Mouse (Mus musculus) CH12F3 (cell line): ENCODE measurements around the gene Adora1.

Source experiments
- in situ Hi-C: fragments of 300-500 bp; cut with MboI; formaldehyde crosslinking; loops from 2 replicates; pipeline ENCODE4 v1.14.3; 2020; ENCODE audit warnings: low sequenced_read_pairs

Adora1 gene

DNA sequence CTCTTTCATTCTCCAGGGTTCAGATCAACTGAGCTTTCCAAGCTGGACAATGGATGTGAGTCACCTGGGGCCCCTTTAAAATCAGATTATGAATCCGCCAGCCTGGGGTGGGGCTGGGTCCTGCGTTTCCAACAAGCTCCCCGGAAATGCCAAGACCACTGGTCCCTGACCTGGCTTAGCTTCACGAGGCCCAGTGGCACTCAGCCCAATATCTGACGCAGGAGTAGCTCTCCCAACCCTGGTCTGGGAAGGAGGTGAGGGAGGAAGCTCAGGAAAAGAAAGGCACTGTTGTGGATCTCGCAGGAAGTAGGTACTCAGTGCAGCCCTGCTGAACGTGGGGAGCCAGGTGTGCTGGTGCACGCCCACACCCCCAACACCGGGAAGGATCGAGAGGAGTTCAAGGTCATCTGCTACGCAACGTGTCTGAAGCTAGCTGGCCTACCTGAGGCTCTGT, 18.2 kb downstream of the Adora1 start:
- in situ Hi-C loops = no loop called here

DNA sequence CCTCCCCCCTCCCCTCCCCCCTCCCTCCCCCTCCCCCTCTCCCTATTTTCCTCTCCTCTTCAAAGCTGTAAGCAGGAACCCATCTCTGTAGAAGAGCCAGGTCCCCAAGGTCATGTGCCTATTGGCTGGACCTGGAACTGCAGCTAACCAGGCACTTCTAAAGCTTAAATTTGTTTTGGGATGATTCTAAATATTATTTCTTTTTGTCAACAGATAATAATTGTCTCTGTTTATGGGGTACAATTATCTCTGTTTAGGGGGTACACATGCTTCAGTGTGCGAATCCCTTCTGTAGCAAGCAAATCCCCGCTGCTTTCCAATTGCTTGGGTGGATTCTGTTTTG, 18.6 kb downstream of the Adora1 start:
- in situ Hi-C loops = no loop called here

DNA sequence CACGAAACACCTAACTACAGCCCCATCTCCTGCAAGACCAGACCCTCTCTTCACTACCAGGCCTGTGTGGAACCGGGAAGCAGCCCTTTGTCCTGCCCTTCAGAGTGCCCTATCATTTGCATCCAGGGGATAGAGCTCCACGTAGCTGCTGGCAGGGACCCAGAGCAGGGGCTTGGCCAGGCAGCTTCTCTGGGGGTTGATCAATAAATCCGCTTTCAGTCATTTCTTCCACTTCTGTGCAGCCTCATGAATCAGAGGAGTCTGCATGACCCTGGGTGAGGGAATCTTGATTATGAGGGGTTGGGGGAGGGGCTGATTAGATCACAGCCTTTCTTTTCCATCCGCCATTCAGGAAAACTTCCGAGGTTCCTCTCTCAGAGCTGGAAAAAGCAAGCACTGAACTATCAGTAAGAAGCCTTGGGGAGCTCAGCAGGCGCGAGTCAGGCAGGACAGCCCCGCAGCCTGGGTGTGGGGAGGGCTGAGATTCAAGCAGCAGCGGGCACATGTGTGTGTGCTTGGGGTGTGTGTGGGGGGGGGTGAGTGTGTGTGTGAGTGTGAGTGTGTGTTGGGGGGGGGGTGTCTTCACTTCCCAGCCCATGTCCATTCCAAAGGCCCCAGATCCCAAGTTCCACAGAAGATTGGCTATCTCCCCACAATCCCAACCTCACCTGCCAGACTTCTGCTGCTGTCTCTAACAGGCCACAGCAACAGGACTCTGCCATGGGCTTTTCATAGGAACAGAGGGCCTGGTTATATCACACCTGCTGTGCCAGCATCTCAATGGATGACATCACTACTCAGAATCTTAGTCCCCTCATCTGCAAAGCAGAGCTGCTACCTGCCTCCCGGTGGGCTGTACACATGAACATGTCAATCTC, 19.2 kb downstream of the Adora1 start:
- in situ Hi-C loops = no loop called here

DNA sequence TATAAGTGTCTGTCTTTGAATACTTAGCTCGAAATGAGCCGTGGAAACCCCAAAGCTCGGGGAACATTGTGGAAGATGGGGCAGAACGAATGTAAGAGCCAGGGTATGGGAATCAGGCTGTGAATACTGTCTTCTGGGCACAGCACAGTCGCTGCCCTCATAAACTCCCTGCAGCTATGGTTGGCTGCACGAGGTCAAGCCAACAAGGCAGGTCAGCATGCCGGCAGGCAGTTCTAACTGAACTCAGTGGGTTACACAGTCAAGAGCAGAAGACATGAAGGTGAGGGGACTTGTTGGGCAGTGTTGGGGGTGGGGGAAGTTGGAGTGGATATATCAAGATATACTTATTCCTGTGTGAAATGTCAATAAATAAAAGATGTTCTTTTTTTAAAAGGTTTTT, 20.2 kb downstream of the Adora1 start:
- in situ Hi-C loops = no loop called here

DNA sequence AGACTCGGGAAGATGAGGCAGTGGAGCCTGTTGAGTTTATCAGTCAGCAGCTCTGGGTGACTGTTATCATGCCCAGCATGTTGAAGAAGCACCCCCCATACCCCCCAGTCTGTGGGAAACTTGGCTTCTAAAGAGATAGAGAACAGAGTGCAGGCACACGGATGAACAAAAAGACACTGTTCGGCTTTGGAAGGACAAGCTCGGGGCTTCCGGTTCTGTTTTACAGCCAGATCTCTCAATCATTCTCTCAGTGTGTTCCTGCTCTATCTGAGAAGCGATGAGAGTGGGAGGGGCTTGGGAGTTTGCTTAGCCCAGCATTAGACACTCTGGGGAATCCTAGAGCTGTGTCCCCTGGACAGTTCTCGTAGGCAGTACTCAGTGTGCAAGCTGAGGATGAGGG, 21.8 kb downstream of the Adora1 start:
- in situ Hi-C loops = no loop called here

DNA sequence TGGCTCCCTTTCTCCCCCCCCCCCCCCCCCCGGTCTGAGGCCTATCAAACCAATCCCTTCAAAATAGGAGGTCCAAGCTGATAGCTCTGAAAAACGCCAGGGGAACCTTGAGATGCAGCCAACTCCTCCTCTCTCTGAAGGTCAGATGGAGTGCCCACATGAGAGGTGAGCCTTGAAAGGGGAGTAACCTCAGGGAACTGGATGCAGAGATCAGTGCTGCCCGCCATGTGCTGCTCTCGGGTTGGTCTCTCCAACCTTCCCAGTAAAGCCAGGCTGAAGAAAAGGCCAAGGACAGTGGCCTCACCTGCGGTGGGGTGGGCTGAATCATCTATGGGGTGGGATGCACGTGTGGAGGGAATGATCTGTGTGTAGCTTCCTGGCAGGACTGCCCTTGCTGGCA, 22.9 kb downstream of the Adora1 start:
- in situ Hi-C loops = no loop called here

DNA sequence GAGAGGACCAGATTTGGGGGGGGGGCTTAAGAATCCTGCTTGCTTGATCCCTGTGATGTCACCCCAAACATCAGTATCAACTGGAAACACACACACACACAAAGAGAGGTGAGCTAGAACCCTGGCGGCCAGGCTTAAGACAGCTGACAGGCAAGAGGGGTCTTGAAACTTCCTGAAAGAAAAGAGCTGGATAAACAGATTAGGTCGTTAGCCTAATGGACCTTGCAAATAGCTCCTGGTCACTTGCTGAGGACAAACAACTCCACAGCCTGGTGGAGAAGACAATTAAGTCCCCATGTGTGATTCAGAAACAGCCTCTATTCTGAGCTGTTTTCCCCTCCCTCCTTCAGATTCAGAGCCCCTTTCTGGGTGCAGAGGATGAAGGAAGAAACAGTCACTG, 23.6 kb downstream of the Adora1 start:
- in situ Hi-C loops = no loop called here

DNA sequence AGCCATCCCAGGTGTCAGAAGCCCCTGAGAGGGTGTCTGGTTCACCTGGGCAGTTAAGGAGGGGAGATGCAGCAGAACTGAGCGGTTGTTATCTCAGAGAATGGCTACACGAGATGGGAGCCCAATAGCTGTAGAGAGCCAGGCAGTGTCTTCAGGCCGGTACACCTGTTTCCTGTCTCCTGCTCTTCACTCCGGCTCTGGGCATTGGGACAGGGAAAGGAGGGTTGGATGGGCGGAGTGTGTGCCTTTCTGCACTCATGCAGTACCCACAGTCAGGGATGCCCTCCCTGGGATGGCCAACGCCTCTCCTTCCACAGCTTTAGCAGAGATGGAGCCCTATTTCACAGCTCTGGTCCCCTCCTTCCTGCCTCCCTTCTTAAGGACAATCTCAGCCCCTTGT, 24.2 kb downstream of the Adora1 start:
- in situ Hi-C loops = no loop called here

DNA sequence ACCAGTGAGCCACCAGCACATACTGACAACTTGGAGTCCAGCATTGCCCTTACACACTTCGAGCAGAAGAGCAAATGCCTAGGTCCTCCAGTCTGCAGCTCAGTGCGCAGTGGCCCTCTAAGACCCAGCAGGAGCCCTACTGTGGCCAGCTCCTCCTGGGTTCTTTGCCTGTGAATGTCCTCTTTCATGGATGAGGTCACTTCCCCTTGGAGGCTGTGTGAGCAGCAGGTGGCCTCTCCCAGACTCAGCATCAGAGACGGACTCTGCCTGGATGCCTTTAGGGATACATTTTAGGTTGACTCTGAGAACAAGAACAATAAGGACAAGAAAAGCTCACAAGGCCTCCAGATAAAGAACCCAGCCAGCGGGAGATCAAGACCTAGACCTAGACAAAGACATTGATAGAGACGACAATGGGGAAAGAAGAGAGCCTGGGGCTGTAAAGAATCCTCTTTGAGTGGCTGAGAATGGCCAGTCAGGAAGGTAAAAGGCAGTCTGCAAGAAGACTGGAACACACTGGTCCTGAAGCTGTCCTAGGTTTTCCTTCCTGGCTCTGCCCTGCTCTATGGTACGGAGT, 25.0 kb downstream of the Adora1 start:
- in situ Hi-C loops = no loop called here

DNA sequence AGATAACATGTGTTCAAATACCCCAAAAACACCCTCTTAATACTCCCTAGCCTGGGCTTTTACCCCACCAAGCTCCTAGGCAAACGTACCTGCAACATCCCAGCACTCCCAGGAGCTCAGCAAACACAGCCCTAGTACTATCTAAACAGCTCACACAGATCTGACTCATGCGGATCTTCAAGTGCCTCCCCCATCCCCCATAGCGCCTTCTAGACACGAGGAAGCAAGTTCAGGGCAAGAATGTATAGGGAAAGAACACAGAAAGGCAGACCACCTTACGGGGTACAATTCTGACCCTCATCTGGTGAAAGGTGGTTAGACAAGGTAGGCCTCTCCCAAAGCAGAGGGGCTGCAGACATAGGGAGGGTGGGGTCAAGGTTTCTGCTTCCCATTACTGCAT, 29.1 kb downstream of the Adora1 start:
- in situ Hi-C loops = no loop called here

DNA sequence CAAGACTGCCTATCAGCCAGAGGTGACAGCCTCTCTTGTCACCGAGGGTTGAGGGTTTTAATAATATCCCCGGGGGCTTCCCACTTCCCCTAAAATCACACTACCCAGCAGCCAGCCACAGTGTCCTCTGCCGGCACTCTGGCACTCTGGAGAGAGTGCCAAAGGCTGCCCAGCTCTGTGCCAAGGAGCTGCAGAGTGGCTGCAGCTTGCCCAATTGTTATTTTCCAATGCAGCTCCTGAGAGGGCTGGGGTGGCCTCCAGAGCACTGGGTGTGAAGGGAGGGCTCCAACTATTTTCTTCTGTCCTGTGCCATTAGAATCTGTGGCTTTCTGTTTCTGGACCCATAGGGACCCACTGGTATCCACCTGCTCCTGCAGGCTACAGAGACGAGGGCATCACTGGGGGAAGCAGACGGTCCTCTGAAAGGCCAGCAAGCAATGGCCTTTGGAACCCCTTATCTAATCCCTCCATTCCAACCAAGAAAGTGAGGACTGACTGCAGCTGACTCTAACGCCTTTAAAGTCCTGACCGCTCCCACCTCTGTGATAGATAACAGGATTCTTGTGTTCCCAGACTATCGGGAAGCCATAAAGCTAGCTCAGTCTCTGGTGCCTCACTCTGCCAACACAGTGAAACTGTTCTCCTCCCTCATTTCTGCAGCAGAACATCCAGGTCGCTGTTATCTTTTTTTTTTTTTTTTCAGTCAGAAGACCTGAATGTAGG, 29.8 kb downstream of the Adora1 start:
- in situ Hi-C loops = no loop called here

DNA sequence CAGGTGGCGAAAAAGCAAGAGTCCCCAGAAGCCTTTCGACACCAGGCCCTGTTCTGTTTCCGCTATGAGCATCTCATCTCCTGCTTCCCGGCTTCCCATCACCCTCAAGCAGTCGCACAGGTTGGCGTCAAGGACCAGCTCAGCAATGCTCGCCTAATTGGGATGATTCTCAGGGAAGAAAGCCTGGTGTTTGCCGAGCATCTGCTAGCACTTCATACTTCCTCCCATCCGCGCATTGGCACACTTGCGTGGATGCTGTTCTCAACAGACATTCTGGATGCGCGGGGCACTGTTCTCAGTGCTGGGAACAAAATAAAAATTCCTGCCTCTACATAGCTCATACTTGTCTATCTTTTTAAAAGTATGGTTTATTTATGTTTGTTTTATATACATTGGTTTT, 31.0 kb downstream of the Adora1 start:
- in situ Hi-C loops = no loop called here

DNA sequence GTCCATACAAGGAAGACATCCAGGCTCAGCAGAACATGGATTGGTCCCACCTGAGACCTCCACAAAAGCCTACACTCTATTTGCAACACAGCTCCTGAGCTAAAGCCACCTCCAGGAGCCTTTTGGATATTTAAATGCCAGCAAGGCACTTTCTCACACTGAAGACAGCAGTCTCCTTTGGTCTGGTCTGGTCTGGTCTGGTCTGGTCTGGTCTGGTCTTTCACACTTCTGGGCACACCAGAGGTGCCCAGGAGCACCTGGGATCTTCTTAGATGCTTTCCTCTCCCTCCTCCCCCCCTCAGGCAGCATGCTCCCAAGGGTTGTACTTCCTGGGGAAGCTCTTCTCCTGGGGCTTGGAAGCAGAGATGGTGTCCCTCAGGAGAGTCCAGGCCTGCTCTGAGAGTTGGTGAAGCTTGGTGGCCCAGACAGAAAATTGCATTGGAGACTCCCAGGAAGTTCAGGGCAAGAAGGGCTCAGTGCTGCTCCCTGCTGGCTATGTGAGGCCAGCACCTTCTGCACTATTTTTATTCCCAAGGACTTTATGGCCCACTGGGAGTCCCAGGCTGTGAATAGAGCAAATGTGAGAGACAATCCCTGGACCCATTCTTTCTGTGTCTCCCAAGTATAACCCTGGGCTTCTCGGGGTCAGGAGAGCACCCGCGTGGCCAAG, 33.3 kb downstream of the Adora1 start:
- in situ Hi-C loops = no loop called here

DNA sequence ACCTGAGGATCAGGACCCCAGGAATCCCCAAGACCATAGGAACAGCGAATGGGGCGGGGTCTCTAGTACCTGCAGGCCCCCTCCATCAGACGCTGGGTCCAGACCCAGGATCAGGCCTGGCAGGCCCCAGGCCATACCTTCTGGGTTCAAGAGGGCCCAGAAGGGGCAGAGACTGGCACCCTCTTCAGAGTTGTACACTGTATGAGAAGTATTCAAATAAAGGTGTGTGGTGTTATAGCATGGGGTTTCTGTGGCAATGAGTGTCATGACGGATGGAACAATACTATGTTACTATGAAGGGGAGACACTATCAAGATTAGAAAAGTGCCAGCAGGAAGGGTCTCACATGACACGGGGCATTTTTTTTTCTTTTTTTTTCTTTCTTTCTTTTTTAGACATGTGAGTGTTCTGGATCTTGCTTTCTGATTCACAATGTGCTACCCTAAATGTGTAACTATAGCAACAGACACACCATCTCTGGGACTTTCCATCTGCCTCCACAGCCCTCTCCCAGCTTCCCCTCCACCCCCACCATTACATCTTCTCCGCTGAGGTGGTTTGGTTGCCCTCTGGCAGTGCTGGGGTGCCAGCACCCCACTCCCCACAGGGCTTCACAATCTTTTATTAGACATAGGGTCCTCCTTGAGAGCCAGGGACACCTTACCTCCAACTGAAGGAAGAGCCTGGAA, 34.1 kb downstream of the Adora1 start:
- in situ Hi-C loops = no loop called here

DNA sequence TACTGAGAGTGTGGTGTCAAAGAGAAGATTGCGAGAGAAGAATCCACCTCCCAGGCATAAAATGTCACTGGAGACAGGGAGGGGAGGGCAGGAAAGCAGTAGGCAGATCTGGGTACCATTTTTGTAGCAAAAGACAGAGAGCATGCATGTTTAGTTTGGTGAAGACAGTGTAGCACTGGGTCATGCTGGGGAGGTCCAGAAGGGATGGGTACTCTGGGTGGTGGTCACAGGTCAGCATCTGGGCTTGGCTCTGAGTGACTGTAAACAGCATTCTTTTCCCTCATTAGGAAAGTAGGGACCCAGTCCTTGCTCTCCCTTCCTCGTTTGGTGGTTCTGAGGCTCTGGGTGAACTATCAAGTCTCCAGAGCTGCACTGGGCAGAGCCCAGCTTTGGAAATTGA, 34.8 kb downstream of the Adora1 start:
- in situ Hi-C loops = no loop called here

DNA sequence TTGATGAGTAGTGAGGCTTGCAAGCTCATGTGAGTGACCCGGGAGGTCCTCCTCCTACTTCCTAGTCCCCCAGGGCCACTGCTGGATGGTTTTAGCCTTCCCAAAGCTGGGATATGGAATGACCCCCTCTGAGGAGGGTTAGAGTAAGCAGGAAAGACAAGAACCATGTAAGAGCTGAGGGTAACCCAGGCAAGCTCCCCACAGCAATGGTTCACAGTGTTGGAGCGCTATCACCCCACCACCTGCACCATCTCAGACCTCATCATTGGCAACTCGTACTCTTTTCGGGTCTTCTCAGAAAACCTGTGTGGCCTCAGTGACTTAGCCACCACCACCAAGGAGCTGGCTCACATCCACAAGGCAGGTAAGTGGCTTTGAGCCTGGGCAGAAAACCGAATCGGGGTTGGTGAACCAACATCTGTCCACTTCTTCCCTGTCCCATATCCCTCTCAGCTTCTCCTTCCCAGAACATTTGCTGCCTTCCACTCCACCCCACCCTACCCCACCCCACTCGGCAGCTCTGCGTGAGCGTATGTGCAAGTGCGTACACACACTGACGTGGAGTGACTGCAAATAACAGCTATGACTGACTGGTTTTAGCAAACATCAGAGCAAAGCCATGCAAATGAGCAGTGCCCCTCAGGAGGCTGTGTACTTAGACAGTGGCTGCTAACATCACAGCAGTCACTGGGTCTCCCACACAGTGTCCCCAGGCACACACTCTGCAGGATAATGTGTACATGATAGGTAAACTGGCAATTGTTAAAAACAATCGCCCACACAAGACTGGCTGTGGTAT, 36.8 kb downstream of the Adora1 start:
- in situ Hi-C loops = no loop called here

DNA sequence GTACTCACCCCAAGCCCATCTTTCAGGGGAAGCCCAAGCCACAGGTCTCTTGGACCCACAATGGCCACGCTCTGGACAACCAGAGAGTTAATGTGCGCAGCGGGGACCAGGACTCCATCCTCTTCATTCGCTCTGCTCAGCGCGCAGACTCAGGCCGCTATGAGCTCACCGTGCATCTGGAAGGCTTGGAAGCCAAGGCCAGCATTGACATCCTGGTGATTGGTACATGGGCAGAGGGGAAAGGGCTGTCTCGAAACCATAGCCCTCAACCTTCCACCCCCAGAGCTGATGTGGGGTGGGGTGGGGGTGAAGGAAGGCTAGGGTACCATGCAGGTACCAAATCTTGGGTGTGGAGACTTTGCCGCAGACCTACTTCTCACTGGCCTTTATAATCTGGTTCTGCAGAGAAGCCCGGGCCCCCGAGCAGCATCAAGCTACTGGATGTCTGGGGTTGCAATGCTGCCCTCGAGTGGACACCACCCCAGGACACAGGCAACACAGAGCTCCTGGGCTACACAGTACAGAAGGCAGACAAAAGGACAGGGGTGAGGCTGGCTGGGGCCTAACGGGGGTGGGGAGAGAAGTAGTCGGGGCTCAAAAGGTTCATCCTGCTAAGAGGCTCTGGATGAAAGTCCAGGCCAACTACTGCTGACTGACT, 37.8 kb downstream of the Adora1 start:
- in situ Hi-C loops = no loop called here

DNA sequence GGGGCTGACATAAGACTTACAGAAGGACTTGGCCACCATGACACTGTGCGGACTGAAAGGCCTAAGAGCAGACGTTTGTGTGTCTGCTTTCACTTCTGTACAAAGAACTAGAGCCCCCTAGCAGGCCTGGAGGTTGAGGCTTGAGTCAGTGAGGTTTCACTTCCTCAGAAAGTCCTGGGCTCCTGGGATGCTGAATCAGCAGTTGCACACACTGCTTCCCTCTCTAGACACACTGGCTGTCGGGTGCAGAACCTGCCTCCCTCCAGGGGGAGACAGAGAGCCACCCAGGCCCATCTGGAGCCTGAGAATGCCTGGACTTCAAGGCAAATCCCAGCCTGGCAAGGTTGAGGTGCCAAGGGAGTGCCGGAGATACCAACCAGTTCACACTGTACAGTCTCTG, 38.8 kb downstream of the Adora1 start:
- in situ Hi-C loops = no loop called here

DNA sequence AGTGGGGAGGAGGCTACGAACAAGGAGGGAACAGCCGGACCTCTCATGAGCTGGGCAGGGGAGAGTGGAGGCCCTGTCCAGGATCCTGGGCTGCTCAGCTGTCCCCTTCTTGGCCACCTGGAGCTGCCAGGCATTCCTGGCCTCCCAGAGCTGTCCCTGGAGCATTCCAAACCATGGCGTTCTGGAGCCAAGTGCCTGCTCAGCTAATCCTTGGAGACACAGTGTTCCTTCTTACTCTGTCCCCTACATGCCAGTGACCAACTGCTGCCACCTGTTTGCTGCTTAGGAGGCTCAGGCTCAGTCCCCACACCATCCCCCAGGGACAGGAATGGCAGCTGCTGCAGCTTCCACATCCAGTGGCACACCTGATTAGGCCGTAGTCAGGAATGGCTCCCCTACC, 39.3 kb downstream of the Adora1 start:
- in situ Hi-C loops = no loop called here

DNA sequence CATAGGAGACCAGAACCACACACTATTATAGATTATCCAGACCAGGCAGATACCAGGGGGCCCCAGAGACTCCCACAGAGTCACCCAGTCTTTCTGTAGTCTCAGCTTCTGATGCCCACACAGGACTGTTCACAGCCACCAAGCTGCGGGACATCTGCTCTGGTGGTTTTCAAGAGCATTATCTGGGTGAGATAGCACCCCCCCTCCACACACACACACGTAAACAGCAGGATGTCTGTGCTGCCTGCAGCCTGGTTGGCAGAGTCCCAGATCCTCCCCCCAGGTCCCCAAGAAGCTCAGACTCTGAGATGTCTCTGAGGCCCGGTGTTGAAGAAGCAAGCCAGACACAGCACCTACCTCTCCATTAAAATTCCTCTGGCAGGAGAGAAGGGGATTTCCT, 39.7 kb downstream of the Adora1 start:
- in situ Hi-C loops = no loop called here
